Mouse (Mus musculus) C2C12 (cell line): ENCODE measurements at regions not wholly inside any gene's neighbourhood (a gene's known extent, or its start where the extent isn't known, plus 50 kb on each side); places are given as distances from the start of the nearest gene placed in this dataset.

ENCODE experiments used
- H3K27me3 ChIP-seq: one replicate; pipeline ENCODE4 v1.6.1; 2011; ENCODE audit not compliant: control insufficient read depth, insufficient read depth, insufficient read length
- H3K36me3 ChIP-seq: one replicate; pipeline ENCODE4 v1.6.1; 2011; ENCODE audit not compliant: control insufficient read depth, insufficient read depth
- H3K4me3 ChIP-seq: one replicate; pipeline ENCODE4 v1.5.1; 2011; ENCODE audit warnings: mild to moderate bottlenecking, control low read depth; ENCODE audit not compliant: poor library complexity, insufficient read depth, severe bottlenecking
- H3K79me2 ChIP-seq: one replicate; pipeline ENCODE4 v1.6.1; 2011; ENCODE audit not compliant: control insufficient read depth, insufficient read depth
- H3K79me3 ChIP-seq: one replicate; pipeline ENCODE4 v1.6.1; 2011; ENCODE audit warnings: low read depth, control low read depth
- H3ac ChIP-seq: one replicate; pipeline ENCODE3; 2011; ENCODE audit warnings: low read depth; ENCODE audit not compliant: control insufficient read depth, insufficient read length
- CEBPB ChIP-seq: IDR thresholded peaks from one replicate; pipeline ENCODE4 v1.6.1; 2011; ENCODE audit warnings: low read depth, mild to moderate bottlenecking, control low read depth, moderate library complexity
- CTCF ChIP-seq: IDR thresholded peaks from one replicate; pipeline ENCODE4 v1.5.1; 2011; ENCODE audit not compliant: control insufficient read depth, insufficient read depth, insufficient read length
- FOSL1 ChIP-seq: IDR thresholded peaks from one replicate; pipeline ENCODE4 v1.8.0; 2011; ENCODE audit warnings: mild to moderate bottlenecking, low read length; ENCODE audit not compliant: poor library complexity, insufficient read depth, severe bottlenecking
- MAX ChIP-seq: IDR thresholded peaks from one replicate; pipeline ENCODE4 v1.6.1; 2011; ENCODE audit warnings: mild to moderate bottlenecking, control low read depth
- MYOD1 ChIP-seq: IDR thresholded peaks from one replicate; pipeline ENCODE4 v1.6.1; 2011; ENCODE audit warnings: low read depth; ENCODE audit not compliant: control insufficient read depth, insufficient read length
- MYOG ChIP-seq: IDR thresholded peaks from one replicate; pipeline ENCODE4 v1.6.1; 2011; ENCODE audit not compliant: control insufficient read depth, insufficient read length; ENCODE audit errors: extremely low read depth
- USF1 ChIP-seq: IDR thresholded peaks from one replicate; pipeline ENCODE4 v1.6.1; 2011; ENCODE audit warnings: low read depth, mild to moderate bottlenecking, control low read depth, moderate library complexity

GRCm38 (mm10) chr17:9868747-9869281 lies 199.3 kb upstream of the Pabpc6 start:
- Histone ChIP-seq H3ac (no peak overlapping the region), H3K27me3 (no peaks in the 10 kb centered on the region), H3K36me3 (no peaks in the 10 kb centered on the region), H3K4me3 (no peak overlapping the region), H3K79me2 (no peaks in the 10 kb centered on the region), H3K79me3 (no peaks in the 10 kb centered on the region)
- TF ChIP-seq MYOD1 (no peak), USF1 (no peak), CTCF (no peak), CEBPB (no peak), MYOG (no peak), MAX (no peak), FOSL1 (no peak)

- H3K27me3 ChIP-seq, result no peaks in the 10 kb centered on the region
- no peak overlapping the region for H3ac ChIP-seq
- no peaks in the 10 kb centered on the region for H3K79me3 ChIP-seq
- no peaks in the 10 kb centered on the region for H3K36me3 ChIP-seq
- H3K79me2 ChIP-seq, result no peaks in the 10 kb centered on the region
- H3K4me3 ChIP-seq, result no peak overlapping the region
- TF ChIP-seq USF1, result no peak
- TF ChIP-seq MYOD1, result no peak
- no peak for TF ChIP-seq MAX
- no peak for TF ChIP-seq MYOG
- no peak for TF ChIP-seq FOSL1
- no peak for TF ChIP-seq CTCF
These were observed 194.7 kb upstream of the Pabpc6 start for GRCm38 (mm10) chr17:9864254-9864653.

GRCm38 (mm10) chr17:9861923-9862854 lies 192.7 kb upstream of the Pabpc6 start:
- no peaks in the 10 kb centered on the region for H3K36me3 ChIP-seq
- no peak overlapping the region for H3ac ChIP-seq
- H3K27me3 ChIP-seq, result no peaks in the 10 kb centered on the region
- H3K79me3 ChIP-seq, result no peaks in the 10 kb centered on the region
- H3K79me2 ChIP-seq, result no peaks in the 10 kb centered on the region
- TF ChIP-seq CEBPB (no peak), MAX (no peak), MYOG (no peak)
- no peak overlapping the region for H3K4me3 ChIP-seq

- TF ChIP-seq FOSL1 (no peak), USF1 (no peak), MYOG (no peak), MYOD1 (no peak), CTCF (no peak), CEBPB (no peak), MAX (no peak)
These were observed 191.8 kb upstream of the Pabpc6 start for GRCm38 (mm10) chr17:9861346-9861745.

GRCm38 (mm10) chr17:9848559-9849357 lies 179.2 kb upstream of the Pabpc6 start:
- Histone ChIP-seq H3ac (no peak overlapping the region), H3K36me3 (no peaks in the 10 kb centered on the region), H3K4me3 (no peak overlapping the region), H3K27me3 (no peaks in the 10 kb centered on the region), H3K79me2 (no peaks in the 10 kb centered on the region), H3K79me3 (no peaks in the 10 kb centered on the region)
- TF ChIP-seq MYOG, result no peak

More at GRCm38 (mm10) chr17:9861346-9861745, 191.8 kb upstream of the Pabpc6 start:
- H3K27me3 ChIP-seq, result no peaks in the 10 kb centered on the region
- no peaks in the 10 kb centered on the region for H3K79me3 ChIP-seq
- no peaks in the 10 kb centered on the region for H3K36me3 ChIP-seq
- H3ac ChIP-seq, result no peak overlapping the region
- H3K79me2 ChIP-seq, result no peaks in the 10 kb centered on the region
- H3K4me3 ChIP-seq, result no peak overlapping the region
